Mouse (Mus musculus): Measurements from ENCODE around the gene Cacybp. TPM values are rescaled to one million over a fixed set of nuclear protein-coding genes. Genes with fewer than 3 reads are reported as not detected.

Gene Cacybp
- total RNA-seq (2021): 10 to 100 TPM; 83.7 to 95.0 TPM
- long read RNA-seq, experiment 1, transcript Cacybp-201 (6 exons, 2,098 nt): major isoform, 235 of 249 reads
- long read RNA-seq, experiment 1, partial matches to known transcripts: 2 of 249 reads
- long read RNA-seq, experiment 1, other reads (novel, unspliced or antisense): 12 of 249 reads
- long read RNA-seq, experiment 2, transcript Cacybp-201 (6 exons, 2,098 nt): major isoform, 161 of 168 reads
- long read RNA-seq, experiment 2, partial matches to known transcripts: 4 of 168 reads
- long read RNA-seq, experiment 2, other reads (novel, unspliced or antisense): 3 of 168 reads

GRCm38 (mm10) chr1:160212703-160213669, at the start of gene Cacybp:
Cacybp (minus strand) TSS chr1:160212875.
- DNase-seq (ENCODE audit: low spot score in 2 of 2): peak; percentile 99 to 100

DNA sequence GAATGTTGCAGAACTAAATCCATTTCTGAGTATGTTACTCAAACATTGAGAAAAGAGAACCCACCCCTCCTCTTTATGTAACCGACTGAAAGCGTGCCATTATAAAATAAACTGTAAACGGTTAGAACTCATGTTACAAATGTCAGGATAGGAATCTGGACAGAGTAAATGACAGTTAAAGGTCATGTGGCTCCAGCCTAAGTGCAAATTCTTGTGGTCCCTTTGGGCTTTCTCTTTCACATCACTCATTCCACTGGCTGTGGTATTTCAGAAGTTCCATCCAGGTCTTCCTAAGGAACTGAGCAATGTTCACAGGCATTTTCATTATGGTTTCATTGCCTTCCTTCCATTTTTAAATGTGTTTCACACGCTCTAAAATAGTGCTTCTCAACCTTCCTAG, 49.7 kb upstream of the Cacybp start:
- DNase-seq (ENCODE audit: low spot score in 2 of 2): no peak

DNA sequence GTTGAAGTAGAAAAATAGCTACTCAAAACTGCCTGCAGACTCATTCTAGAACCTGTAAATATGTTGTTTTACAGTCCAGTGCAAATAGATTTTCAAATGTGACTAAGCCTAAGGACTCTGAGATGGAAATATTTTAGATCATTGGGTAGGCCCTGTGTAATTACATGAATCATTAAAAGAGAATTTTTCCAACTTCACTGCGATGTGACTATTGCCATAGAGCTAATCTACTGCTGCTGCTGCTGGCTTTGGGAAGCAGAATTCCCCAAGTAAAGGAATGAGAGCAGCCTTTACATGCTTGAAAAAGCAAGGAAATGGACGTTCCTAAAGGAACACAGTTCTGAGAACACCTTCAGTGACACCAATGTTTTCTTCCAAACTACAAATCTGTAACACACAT, 49.2 kb upstream of the Cacybp start:
- DNase-seq (ENCODE audit: low spot score in 2 of 2): no peak

- no peak for DNase-seq (ENCODE audit: low spot score in 2 of 2)
Observed at GRCm38 (mm10) chr1:160260605-160261004, 47.9 kb upstream of the Cacybp start.

DNA sequence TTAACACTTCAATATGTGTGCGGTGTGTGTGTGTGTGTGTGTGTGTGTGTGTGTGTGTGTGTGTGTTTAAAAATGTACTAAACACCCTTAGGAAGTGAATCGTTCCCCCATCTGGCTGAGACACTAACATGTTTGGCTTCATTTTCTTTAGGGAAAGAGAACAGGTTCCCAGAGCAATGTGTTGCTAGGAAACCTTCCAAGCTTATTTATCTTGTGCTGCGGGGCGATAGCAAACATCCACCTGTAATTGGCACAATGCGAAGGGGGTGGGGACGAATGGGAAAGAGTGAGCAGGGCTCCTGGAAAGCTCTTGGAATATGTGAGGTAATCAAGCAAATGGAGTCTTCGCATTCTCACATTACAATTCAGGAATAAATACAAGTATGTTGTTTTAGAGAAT, 47.2 kb upstream of the Cacybp start:
- no peak for DNase-seq (ENCODE audit: low spot score in 2 of 2)

DNA sequence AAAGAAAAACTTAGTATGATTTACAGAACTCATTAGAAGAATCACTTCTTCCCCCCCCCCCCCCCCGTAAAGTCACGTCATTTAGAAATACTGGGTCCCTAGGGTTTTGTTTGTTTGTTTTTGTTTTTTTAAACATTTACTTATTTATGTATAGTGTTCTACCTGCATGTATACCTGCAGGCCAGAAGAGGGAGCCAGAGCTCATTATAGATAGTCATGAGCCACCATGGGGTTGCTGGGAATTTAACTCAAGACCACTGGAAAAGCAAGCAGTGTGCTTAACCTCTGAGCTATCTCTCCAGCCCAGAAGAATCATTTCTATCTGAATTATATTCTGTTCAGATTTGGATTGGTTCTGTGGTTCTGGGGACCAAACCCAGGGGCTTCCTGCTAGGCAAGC, 40.4 kb upstream of the Cacybp start:
- DNase-seq (ENCODE audit: low spot score in 2 of 2): no peak

GRCm38 (mm10) chr1:160251388-160252007, 38.8 kb upstream of the Cacybp start:
- DNase-seq (ENCODE audit: low spot score in 2 of 2): no peak

GRCm38 (mm10) chr1:160250782-160251181, 38.1 kb upstream of the Cacybp start:
- DNase-seq (ENCODE audit: low spot score in 2 of 2): no peak

DNA sequence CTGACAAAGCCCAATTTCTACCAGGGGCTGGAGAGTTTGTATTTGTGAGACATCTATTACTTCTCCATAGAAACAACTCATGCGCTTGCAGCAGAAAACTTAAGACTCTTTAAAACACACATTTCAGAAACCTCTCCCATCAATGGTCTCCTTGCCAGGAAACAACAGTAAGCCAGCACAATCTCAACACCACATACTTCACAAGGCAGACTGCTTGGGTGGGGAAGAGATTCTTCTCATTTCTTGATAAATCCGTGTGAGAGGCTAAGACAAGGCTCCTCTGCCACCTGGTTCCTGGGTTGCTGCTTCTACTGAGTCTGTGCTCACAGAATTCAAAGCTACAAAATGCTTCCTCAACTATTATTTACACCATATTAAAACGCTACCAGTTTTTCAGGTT, 37.1 kb upstream of the Cacybp start:
- no peak for DNase-seq (ENCODE audit: low spot score in 2 of 2)

GRCm38 (mm10) chr1:160247473-160247872, 34.8 kb upstream of the Cacybp start:
- no peak for DNase-seq (ENCODE audit: low spot score in 2 of 2)

DNA sequence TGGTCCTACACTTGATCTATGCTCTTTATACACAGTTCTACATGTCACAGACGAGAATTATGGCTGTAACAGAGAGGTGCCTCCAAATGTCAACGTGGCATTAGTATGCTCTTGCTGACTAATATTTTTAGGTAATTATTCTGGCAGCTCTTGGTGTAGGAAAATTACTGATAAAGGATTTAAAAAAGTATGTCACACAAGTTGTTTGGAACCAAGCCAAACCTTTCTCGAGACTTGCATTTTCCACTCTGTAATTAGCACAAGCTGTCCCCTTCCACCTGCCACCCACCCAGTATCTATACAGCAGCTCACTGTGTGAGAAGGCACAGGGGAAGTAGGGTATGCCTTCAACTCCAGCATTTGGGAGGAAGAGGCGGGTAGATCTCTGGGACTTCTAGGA, 34.2 kb upstream of the Cacybp start:
- DNase-seq (ENCODE audit: low spot score in 2 of 2): no peak

GRCm38 (mm10) chr1:160245954-160246353, 33.3 kb upstream of the Cacybp start:
- DNase-seq (ENCODE audit: low spot score in 2 of 2): no peak

- DNase-seq (ENCODE audit: low spot score in 2 of 2): no peak
Observed at GRCm38 (mm10) chr1:160244689-160245088, 32.0 kb upstream of the Cacybp start.

DNA sequence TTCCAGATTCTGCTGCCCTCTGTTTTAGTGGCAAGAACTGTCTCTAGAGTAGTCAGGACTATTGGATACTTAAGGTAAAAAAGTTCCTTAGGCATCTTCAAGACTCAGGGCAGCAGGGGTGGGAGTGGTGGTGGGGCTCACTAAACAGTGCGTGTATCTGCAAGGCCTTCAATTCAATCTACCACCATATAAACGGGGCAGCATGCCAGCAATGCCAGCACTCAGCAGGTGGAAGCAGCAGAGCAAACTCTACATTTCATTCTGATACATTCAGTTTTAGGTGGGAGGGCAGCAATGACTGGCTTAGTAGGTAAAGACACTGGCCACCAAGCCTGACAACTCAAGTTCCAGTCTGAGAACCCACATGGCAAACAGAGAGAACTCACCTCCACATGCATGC, 27.4 kb upstream of the Cacybp start:
- no peak for DNase-seq (ENCODE audit: low spot score in 2 of 2)

- DNase-seq (ENCODE audit: low spot score in 2 of 2): no peak
Observed at GRCm38 (mm10) chr1:160238852-160239443, 26.3 kb upstream of the Cacybp start.

GRCm38 (mm10) chr1:160237981-160238380, 25.3 kb upstream of the Cacybp start:
- no peak for DNase-seq (ENCODE audit: low spot score in 2 of 2)

DNA sequence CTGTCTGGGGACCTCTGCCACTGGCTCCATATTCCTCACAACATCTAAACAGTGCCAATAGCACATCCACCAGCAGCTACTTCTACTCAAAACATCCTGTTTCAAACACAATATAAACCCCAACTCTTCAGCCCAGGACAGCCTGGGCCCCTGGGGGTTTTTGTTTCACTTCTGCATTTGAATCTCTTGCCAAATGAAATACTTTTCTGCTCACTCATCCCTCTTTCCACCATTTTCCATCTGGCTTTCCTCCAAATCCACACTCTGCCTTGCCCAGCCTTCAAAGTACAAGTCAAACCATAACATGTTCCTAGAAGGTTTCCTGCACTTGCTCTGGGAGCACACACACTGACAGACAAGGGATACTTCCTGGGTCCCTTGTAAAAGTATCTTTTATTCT, 21.2 kb upstream of the Cacybp start:
- no peak for DNase-seq (ENCODE audit: low spot score in 2 of 2)

- no peak for DNase-seq (ENCODE audit: low spot score in 2 of 2)
Observed at GRCm38 (mm10) chr1:160232113-160232512, 19.4 kb upstream of the Cacybp start.

GRCm38 (mm10) chr1:160231013-160231412, 18.3 kb upstream of the Cacybp start:
- peak in 1 of 2 experiments; percentile 56 for DNase-seq (ENCODE audit: low spot score in 2 of 2)

DNA sequence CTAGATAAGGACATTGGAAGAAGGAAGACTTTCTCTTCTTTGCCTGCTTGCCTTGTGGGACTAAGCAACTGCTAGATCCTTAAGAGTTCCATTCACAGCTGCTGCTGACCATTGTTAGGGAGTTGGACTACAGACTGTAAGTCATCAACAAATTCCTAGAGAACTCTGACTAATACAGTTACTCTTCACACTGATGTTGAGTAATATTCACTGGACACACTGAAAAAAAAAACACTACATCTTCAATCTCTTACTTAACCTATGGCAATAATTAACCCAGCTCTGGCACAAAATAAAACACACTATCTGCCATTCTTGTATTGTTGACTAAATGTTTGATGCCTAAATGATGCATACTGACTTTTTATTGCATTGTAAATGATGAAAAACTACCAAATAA, 15.2 kb upstream of the Cacybp start:
- DNase-seq (ENCODE audit: low spot score in 2 of 2): no peak

GRCm38 (mm10) chr1:160227196-160227595, 14.5 kb upstream of the Cacybp start:
- no peak for DNase-seq (ENCODE audit: low spot score in 2 of 2)

Measured in left cerebral cortex, adult 18-20 months (tissue).